Mouse (Mus musculus): ENCODE data around the gene Mphosph8. TPM values are rescaled to one million over a fixed set of nuclear protein-coding genes. Genes with fewer than 3 reads are reported as not detected.

The Mphosph8 gene
- total RNA-seq (2021): 10 to 100 TPM; 48.2 to 57.3 TPM
- long read RNA-seq, transcript Mphosph8-201 (14 exons, 2,939 nt): major isoform, 50 of 69 reads
- long read RNA-seq, partial matches to known transcripts: 3 of 69 reads
- long read RNA-seq, other reads (novel, unspliced or antisense): 16 of 69 reads

DNA sequence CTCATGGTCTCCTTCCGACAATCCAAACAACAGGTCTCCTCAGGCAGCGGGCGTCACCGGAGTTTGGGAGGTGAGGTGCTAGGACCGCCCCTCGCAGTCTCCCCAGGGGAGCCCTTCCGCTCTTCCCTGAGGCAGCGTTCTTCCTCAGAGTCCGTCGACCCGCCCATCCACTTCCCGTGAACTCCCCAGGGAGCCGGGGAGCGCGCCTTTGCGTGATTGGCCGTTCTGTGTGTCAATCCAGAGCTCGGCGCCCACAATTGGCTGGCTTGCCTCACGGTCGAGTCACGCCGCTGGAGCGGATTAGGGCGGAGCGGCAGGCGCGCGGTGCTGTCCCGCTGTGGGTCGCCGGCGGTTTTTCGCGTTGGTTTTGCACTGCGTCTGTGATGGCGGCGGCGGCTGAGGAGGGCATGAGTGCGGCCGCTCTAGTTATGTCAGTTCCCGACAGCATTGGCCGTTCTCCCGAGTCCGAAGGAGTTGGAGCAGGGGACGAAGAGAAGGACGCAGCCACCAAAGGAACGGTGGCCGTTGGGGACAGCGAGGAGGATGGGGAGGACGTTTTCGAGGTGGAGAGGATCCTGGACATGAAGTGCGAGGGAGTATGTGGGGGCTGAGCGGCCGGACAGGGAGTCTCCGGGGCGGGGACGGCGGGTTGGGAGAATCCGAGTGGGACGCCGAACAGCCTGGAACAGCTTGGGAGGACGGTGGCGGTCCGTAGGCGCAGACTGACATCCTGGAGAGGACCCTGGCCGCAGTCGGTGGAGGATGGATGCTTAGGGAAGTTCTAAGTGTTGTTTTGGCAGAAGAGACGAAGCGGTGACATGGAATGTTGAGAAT lies at the start of gene Mphosph8:
Gene Mphosph8 (plus strand): TSS at position 280 of the 834 bp plus-strand sequence.
- DNase-seq (ENCODE audit: low spot score in 2 of 2): peak; percentile 100

DNA sequence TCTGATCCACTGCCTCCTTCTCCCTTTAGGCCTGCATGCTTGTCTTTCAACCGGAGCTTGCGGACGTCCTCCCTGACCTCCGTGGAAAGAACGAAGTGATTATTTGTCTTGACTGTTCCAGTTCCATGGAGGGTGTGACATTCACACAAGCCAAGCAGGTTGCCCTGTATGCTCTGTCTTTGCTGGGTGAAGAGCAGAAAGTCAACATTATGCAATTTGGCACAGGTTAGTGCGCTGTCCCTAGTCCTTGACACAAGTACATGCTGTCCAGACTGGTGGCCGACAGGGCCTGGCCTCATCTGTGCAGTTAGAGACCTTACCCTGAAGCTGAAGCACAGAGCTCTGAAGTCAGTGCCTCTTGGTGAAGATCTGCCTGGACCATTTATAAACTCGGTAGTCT lies 47.6 kb upstream of the Mphosph8 start:
- DNase-seq (ENCODE audit: low spot score in 2 of 2): no peak

GRCm38 (mm10) chr14:56626202-56626601 lies 41.8 kb upstream of the Mphosph8 start:
- no peak for DNase-seq (ENCODE audit: low spot score in 2 of 2)

- peak; percentile 38 to 57 for DNase-seq (ENCODE audit: low spot score in 2 of 2)
These were observed 39.7 kb upstream of the Mphosph8 start for GRCm38 (mm10) chr14:56628336-56628735.

DNA sequence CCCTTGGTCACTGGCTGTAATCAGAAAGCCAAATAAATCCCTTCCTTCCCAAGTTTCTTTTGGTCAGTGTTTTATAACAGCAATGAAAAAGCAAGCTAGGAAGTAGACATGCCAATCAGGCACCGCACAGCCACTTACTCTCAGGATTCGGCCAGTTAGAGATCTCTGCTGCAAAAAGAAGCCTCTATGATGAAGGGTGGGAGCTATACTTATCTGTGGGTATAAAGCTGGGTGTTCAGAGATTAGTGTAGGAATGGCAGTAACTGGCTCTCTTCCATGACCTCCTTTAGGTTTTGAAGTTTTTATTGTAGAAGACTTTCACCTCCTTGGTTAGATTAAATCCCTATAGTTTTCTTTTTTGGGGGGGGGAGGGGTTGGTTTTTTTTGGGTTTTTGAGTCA lies 36.9 kb upstream of the Mphosph8 start:
- no peak for DNase-seq (ENCODE audit: low spot score in 2 of 2)

DNA sequence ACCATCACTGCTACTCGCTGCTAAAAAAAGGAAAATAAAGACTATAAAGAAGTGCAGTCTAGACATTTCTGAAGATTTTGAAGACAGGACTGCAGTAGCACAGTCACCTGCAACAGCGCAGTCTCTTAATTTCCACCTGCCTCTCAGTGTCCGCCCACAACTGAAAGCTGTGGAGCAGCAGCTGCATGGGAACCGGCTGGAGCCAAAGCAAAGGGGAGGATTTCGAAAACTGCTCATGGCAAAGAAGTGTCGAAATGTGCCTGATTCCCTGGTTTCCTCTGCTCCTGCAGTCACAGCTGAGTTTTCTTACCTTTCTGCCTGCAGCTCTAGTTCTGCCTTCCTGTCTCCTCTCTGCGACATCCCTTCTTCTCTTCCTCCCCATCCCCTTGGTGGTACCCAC lies 20.8 kb upstream of the Mphosph8 start:
- DNase-seq (ENCODE audit: low spot score in 2 of 2): no peak

DNA sequence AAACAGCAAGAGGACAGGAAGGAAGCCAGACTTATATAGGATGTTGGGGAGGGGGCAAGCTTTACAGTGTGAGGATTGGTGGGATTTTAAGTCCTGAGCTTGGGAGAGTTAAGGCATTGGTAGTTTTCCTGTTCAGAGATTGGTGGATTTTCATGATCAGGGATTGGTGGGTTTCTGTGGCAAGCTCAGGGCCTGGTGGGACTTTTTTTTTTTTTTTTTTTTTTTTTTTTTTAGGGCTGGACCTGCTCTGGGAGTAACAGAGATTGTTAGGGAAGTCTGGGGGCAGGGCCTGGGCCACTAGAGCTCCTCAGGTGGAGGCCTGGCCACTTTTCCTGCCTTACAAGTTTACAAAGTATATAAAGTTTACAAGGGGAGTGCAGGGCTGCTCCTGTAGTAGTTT lies 18.6 kb upstream of the Mphosph8 start:
- DNase-seq (ENCODE audit: low spot score in 2 of 2): no peak

- DNase-seq (ENCODE audit: low spot score in 2 of 2): peak; percentile 40 to 62
These were observed 2.4 kb upstream of the Mphosph8 start for GRCm38 (mm10) chr14:56665651-56666050.

DNA sequence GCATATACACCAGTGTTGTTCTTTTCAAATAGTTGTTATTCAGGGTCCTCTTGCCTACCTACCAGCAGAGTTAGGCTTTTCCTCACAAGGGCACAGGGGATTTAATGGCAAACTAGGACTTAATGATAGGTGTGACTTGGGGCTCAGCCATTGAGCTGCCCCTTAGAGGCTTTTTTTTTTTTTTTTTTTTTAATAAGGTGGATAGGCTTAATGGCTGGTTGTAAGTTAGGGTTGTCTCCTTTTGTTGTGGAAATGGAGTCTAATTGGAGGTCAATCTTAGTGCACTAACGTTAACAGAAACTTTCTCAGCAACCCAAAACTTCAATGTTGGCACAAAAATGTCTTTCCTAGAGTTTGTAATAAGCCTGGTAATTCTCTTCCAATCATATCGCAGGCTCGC lies 1.1 kb upstream of the Mphosph8 start:
- DNase-seq (ENCODE audit: low spot score in 2 of 2): no peak

DNA sequence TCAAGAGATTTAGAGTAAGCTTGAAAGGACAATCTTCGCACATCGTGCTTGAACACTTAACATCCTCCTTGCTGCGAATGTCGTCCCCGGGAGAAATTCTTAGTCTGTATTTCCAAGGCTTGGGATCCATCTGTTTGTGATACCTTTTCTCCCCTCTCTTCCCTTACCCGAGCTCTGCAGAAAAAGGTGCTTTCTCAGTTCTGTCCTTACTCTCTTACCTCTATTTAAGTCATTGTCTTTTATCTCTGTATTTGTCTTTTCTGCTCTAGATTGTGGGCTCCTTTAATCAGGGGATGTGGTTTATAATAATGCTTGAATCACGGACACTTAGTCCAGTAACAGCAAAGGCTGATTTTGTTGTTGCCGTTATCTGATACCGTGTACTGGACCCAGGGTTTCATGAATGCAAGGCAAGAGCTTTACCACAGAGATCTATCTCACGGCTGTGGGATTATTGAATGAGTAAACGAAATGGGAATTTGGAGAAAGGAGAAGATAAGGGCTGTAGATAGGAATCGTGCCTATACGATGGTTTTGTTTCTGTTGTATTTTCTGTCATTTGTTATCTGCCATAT lies 1.1 kb downstream of the Mphosph8 start:
- no peak for DNase-seq (ENCODE audit: low spot score in 2 of 2)

- no peak for DNase-seq (ENCODE audit: low spot score in 2 of 2)
These were observed 17.4 kb downstream of the Mphosph8 start for GRCm38 (mm10) chr14:56685426-56685825.

DNA sequence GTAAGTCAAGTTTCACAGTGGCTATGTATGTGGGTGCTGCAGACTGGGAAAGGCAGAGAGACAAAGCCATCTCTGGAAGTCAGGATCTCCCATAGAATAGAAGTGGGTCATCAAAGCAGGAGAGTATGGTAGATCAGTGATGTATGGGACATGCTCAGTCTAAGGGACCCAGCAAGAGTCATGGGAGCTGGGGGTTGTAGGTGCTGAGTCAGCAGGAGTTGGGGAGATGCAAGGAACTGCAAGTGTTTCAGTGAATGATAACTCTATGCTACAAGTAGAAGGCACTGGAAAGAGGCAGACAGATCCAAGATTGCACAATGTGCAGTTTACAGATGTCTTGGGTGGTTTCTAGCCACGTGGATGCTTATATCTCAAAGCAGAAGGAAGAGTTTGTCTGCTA lies 21.1 kb downstream of the Mphosph8 start:
- no peak for DNase-seq (ENCODE audit: low spot score in 2 of 2)

DNA sequence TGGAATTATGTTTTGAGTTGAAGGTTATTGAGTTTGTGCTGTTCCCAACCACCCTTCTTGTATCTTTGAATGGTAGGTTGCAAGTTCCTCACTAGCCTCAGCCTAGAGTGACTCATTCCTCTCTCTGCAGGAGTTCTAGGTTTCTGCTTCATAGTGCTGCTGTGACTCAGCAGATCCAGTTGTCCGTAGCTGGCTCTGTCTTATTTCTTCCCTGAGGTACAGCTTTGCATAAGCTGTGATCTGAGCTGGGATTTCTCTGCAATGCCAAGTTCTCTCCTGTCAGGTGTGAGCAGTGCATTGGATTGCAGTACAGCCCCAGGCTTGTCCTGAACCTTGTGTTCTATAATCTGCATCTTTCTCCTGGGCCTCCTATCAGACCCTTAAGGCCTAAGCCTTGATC lies 21.7 kb downstream of the Mphosph8 start:
- DNase-seq (ENCODE audit: low spot score in 2 of 2): no peak

DNA sequence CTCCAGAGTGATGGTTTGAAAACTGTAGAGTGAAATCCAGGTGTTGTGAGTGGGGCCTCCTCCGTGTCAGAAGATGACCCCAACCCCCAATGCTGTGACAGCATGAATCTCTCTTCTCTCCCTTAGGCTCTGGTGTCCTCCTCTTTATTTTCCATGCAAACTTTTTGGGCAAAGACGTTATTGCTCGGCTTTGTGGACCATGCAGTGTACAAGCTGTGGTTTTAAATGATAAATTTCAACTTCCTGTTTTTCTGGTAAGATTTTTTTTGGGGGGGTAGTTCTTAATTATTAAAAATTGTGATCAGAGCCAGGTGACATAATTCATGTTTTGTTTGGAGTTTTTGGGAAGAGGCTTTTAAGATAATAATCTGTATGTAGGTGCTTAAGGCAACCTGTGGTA lies 27.4 kb downstream of the Mphosph8 start:
- DNase-seq (ENCODE audit: low spot score in 2 of 2): no peak

- DNase-seq (ENCODE audit: low spot score in 2 of 2): no peak
These were observed 29.8 kb downstream of the Mphosph8 start for GRCm38 (mm10) chr14:56697836-56698235.

GRCm38 (mm10) chr14:56702644-56703043 lies 34.6 kb downstream of the Mphosph8 start:
- no peak for DNase-seq (ENCODE audit: low spot score in 2 of 2)

GRCm38 (mm10) chr14:56705687-56706086 lies 37.6 kb downstream of the Mphosph8 start:
- no peak for DNase-seq (ENCODE audit: low spot score in 2 of 2)

- DNase-seq (ENCODE audit: low spot score in 2 of 2): no peak
These were observed 58.4 kb downstream of the Mphosph8 start for GRCm38 (mm10) chr14:56726493-56726892.

DNA sequence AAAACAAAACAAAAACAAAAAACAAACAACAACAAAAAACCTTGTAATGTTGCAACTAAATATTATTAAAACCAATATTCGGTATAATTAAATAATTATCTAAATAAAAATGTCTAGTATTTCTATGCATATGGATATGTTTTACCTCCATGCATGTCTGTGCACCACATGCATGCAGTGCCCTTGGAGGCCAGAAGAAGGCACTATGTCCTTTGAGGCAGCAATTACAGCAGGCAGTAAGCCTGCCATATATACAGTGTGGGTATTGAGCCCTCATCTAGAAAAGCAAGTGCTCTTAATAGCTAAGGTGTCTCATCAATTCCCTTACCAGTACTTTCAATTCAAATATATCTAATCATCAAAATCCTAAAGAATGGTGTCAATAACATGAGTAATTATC lies 72.1 kb downstream of the Mphosph8 start:
- no peak for DNase-seq (ENCODE audit: low spot score in 2 of 2)

Measured in layer of hippocampus, adult 18-20 months (tissue).